Mouse (Mus musculus): ENCODE results near the gene Fam217a.
"Not testable (repeated sequence)": the region's sequence is repeated elsewhere in the genome, so short reads cannot be mapped to it uniquely, and the experiment has no call there.

Gene Fam217a

GRCm38 (mm10) chr13:34874736-34875135 is 49.4 kb downstream of the Fam217a start:
- not testable (repeated sequence) for DNase-seq (ENCODE audit: low spot score)

- DNase-seq (ENCODE audit: low spot score): peak; percentile 96
Observed at GRCm38 (mm10) chr13:34873801-34874681, 50.1 kb downstream of the Fam217a start.

GRCm38 (mm10) chr13:34864420-34865169 is 59.5 kb downstream of the Fam217a start:
- DNase-seq (ENCODE audit: low spot score): peak; percentile 86

GRCm38 (mm10) chr13:34861166-34861565 is 62.9 kb downstream of the Fam217a start:
- not testable (repeated sequence) for DNase-seq (ENCODE audit: low spot score)
